Mouse (Mus musculus) hindbrain, embryonic 16.5 days (tissue): ENCODE measurements at regions not wholly inside any gene's neighbourhood (a gene's known extent, or its start where the extent isn't known, plus 50 kb on each side); places are given as distances from the start of the nearest gene placed in this dataset.
A peak's percentile ranks its signal among the peaks of the same experiment; 100 is the strongest.

Experiments used
- ATAC-seq: fragments of 200-750 bp; cut with Nextera tagmentation; 2 replicates; pipeline ENCODE4 v1.8.0; 2017; ENCODE audit warnings: moderate TSS enrichment, moderate library complexity
- H3K27ac ChIP-seq: fragments of 300-500 bp; sonication (generic); 2 replicates; pipeline ENCODE4 v1.5.1; 2014; ENCODE audit warnings: low read depth, mild to moderate bottlenecking, control low read depth, low read length, moderate library complexity
- H3K27me3 ChIP-seq: fragments of 300-500 bp; sonication (generic); replicated peaks from 2 replicates; pipeline ENCODE4 v1.6.1; 2014; ENCODE audit warnings: low read length; ENCODE audit not compliant: control insufficient read depth, insufficient read depth
- H3K36me3 ChIP-seq: fragments of 300-500 bp; sonication (generic); 2 replicates; pipeline ENCODE4 v1.6.1; 2014; ENCODE audit warnings: mild to moderate bottlenecking, low read length, moderate library complexity, mixed read lengths; ENCODE audit not compliant: control insufficient read depth, insufficient read depth
- H3K4me1 ChIP-seq: fragments of 300-500 bp; sonication (generic); 2 replicates; pipeline ENCODE4 v1.6.1; 2014; ENCODE audit warnings: low read depth, low read length; ENCODE audit not compliant: control insufficient read depth, insufficient read depth
- H3K4me2 ChIP-seq: fragments of 300-500 bp; sonication (generic); 2 replicates; pipeline ENCODE4 v1.6.1; 2014; ENCODE audit warnings: mild to moderate bottlenecking, low read length, control low read depth, moderate library complexity
- H3K4me3 ChIP-seq: fragments of 300-500 bp; sonication (generic); 2 replicates; pipeline ENCODE4 v1.5.1; 2014; ENCODE audit warnings: mild to moderate bottlenecking, low read length, control low read depth, moderate library complexity
- H3K9ac ChIP-seq: fragments of 300-500 bp; sonication (generic); 2 replicates; pipeline ENCODE4 v1.6.1; 2014; ENCODE audit warnings: low read depth, mild to moderate bottlenecking, control low read depth, low read length, moderate library complexity
- H3K9me3 ChIP-seq: fragments of 300-500 bp; sonication (generic); 2 replicates; pipeline ENCODE4 v1.6.1; 2014; ENCODE audit warnings: mild to moderate bottlenecking, low read length, moderate library complexity; ENCODE audit not compliant: control insufficient read depth
- WGBS: fragments of 180-500 bp; shearing (Covaris S2); extraction: QIAGEN DNeasy Blood & Tissue Kit; methylation state at CpG from one replicate; pipeline ENCODE4 v1.1.7; 2014; 5-methylcytosine and 5-hydroxymethylcytosine counted together

DNA sequence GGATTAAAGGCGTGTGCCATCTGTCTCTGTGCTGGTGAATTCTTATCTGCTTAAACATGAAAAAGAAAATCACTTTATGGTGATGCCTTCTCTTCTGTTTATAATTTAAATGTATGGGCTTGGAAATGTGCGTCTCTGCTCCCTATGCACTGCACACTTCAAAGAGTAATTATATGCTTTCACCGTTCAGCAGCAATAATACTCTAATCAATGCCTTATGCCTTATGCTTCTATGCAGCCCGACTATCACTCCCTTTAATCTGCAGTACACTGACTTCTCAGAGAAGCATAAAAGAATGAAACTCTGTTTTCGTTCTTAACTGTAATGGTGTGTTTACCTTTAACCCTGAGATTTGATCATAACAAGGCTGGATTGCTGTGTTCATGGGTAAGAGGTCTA, 395.5 kb upstream of the Pdzrn3 start:
- Histone ChIP-seq H3K4me2 (no peak overlapping the region), H3K9me3 (0 out of 2 replicates have a peak, but pooled peaks cover 2% of the 10 kb centered on the region), H3K4me1 (no peaks in the 10 kb centered on the region), H3K36me3 (no peaks in the 10 kb centered on the region), H3K9ac (no peak overlapping the region), H3K4me3 (no peak overlapping the region), H3K27ac (no peak overlapping the region), H3K27me3 (no peaks in the 10 kb centered on the region)
- WGBS, result 62% methylated on average over 5 of the region's 5 CpGs
- no peak for ATAC-seq

DNA sequence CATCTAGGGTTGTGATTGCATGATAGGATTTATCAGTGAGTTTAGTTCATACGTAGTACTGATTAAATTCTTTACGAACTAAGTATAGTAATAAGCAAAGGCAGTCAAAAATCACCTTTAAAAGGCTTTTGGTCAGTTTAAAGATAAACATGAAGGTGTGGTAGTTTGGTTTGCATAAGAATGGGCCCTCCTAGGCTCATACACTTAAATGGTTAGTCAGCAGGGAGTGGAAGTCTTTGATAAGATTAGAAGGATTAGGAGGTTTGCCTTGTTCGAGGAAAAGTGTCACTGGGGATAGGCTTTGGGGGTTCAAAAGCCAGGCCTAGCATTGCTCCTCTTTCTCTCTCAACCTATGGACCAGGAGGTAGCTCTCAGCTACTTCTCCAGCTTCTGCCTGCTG, 357.4 kb upstream of the Pdzrn3 start:
- 60% methylated on average over 3 of the region's 3 CpGs for WGBS

DNA sequence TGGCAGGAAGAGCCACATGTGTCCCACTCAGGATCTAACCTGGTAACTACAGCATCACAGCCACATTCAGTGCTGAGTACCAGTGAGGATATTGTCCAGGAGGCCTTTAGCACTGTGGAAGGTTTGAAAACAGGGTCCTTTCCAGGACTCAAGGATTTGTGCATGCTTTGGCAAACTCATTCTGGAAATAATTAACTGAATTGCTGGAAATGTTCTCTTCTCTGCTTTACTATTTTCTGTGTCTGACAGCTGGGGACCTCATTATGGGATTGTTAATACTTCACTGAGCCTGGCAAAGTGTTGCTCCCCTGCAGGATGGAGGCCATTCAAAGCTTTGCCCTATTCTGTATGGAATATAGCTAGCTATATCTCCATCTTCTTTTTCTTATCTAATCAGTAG, 342.8 kb upstream of the Pdzrn3 start:
- no peak overlapping the region for H3K4me3 ChIP-seq
- ATAC-seq, result no peak
- no peaks in the 10 kb centered on the region for H3K4me1 ChIP-seq
- no peak overlapping the region for H3K27ac ChIP-seq
- H3K9me3 ChIP-seq, result no peaks in the 10 kb centered on the region
- no peaks in the 10 kb centered on the region for H3K36me3 ChIP-seq
- no peak overlapping the region for H3K9ac ChIP-seq
- H3K4me2 ChIP-seq, result no peak overlapping the region
- H3K27me3 ChIP-seq, result no peaks in the 10 kb centered on the region

More for the DNA sequence above, 357.4 kb upstream of the Pdzrn3 start:
- ATAC-seq, result no peak
- Histone ChIP-seq H3K36me3 (no peaks in the 10 kb centered on the region), H3K27me3 (no peaks in the 10 kb centered on the region), H3K4me3 (no peak overlapping the region), H3K9me3 (no peaks in the 10 kb centered on the region), H3K4me1 (no peaks in the 10 kb centered on the region), H3K9ac (no peak overlapping the region), H3K27ac (no peak overlapping the region), H3K4me2 (no peak overlapping the region)

DNA sequence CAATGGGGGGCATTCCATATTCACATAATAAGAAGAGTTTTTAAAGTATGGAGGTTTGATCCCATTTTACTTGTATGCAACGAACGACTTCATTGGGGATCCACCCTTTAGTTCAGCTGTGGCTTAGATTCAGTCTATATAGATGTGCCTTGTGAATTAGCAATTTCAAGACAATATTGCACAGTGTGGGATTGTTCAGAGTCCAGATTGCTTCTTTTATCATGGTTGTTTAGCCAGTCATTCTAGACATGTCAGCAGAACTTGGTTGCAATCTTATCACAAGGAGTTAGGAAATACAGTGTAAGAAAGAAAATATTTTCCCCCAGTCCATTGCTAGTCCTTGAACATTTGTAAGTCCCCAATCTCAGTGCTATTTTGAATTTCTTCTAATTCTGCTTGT, 312.0 kb upstream of the Pdzrn3 start:
- H3K4me3 ChIP-seq, result no peak overlapping the region
- no peaks in the 10 kb centered on the region for H3K36me3 ChIP-seq
- 93% methylated on average over 2 of the region's 2 CpGs for WGBS
- no peak overlapping the region for H3K9ac ChIP-seq
- H3K9me3 ChIP-seq, result no peaks in the 10 kb centered on the region
- no peak for ATAC-seq
- H3K4me1 ChIP-seq, result no peaks in the 10 kb centered on the region
- no peak overlapping the region for H3K27ac ChIP-seq
- H3K4me2 ChIP-seq, result no peak overlapping the region
- no peaks in the 10 kb centered on the region for H3K27me3 ChIP-seq

DNA sequence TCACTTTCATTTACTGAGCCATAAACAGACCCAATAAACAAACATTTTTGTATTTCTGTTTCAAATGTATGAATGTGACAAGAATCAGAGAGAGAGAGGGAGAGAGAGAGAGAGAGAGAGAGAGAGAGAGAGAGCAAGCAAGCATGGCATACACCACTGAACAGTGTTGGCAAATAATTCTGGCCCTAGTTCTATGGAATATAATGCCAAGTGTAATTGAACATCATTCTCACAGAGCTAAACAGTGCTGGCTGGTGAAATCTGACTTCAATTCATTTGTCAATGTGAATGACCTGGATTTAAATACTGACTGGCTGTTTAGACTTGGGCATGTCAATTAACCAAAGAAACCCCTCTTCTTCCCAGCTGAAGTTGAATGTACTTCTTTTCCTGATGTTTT, 308.9 kb upstream of the Pdzrn3 start:
- no peak for ATAC-seq
- no peak overlapping the region for H3K27ac ChIP-seq

DNA sequence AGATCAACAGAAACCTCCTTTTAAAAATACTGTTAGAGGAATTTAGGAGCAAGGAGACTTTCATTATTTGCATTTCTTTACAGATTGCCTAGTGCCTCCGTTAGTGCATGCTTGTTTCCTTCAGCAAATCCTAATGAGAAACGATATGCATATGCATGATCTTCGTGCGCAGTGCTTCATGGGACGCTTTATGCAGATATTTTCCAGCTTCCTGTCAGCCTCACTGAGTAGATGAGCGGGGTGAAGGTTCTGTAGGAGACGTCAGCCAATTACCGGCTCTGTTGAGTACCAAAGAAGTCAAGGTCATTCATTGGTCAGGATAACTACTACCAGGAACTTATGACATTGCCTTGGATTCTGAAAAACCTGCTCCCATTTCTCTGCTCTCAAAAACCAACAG, 308.0 kb upstream of the Pdzrn3 start:
- no peaks in the 10 kb centered on the region for H3K36me3 ChIP-seq
- no peak for ATAC-seq
- peak overlapping the region; percentile 39 for H3K4me2 ChIP-seq
- no peaks in the 10 kb centered on the region for H3K4me1 ChIP-seq
- no peaks in the 10 kb centered on the region for H3K9me3 ChIP-seq
- H3K27ac ChIP-seq, result no peak overlapping the region
- no peak overlapping the region for H3K9ac ChIP-seq
- WGBS, result 39% methylated on average over 8 of the region's 8 CpGs
- H3K27me3 ChIP-seq, result no peaks in the 10 kb centered on the region
- no peak overlapping the region for H3K4me3 ChIP-seq

More for the DNA sequence above, 308.9 kb upstream of the Pdzrn3 start:
- Histone ChIP-seq H3K27me3 (no peaks in the 10 kb centered on the region), H3K4me1 (no peaks in the 10 kb centered on the region), H3K36me3 (no peaks in the 10 kb centered on the region), H3K9me3 (no peaks in the 10 kb centered on the region), H3K4me2 (no peak overlapping the region), H3K4me3 (no peak overlapping the region), H3K9ac (no peak overlapping the region)

DNA sequence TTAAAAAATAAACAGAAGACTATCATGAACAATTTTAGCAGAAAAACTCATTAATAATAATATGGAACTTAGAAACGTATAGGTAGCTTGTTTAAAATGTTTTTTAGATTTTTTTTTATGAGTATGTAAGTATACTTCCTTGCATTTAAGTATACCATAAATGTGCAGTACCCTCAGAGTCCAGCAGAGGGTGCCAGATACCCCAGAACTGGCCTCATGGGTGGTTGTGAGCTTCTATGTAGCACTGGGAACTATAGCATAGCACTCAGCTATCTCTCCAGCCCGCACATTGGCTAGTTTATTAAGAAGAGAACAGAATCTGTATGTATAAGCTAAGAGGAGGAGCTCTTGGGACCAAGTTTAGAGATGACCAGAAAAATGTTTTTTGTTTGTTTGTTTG, 306.7 kb upstream of the Pdzrn3 start:
- Histone ChIP-seq H3K27ac (no peak overlapping the region), H3K27me3 (no peaks in the 10 kb centered on the region), H3K4me1 (no peaks in the 10 kb centered on the region), H3K4me2 (no peak overlapping the region), H3K4me3 (no peak overlapping the region), H3K9me3 (no peaks in the 10 kb centered on the region), H3K9ac (no peak overlapping the region), H3K36me3 (no peaks in the 10 kb centered on the region)
- WGBS, result 72% methylated on average over 2 of the region's 2 CpGs
- no peak for ATAC-seq

DNA sequence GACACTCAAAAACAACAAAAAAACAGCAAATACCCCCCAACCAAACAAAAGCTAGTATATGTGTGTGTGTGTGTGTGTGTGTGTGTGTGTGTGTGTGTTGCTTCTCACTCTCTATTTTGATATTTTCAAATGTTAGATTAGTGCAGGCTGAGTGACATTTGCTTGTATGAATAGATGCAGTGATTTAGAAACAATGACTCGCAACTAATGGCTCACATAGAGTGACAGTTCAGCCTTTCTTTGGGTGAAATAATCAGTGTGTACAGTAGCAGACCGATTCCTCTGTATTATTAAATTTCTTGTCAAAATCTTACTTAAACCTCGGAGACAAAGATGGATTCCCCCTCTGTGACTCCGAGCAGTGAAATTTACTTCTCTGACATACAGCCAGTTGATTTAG, 297.1 kb upstream of the Pdzrn3 start:
- H3K4me1 ChIP-seq, result no peaks in the 10 kb centered on the region
- H3K4me3 ChIP-seq, result no peak overlapping the region
- no peak overlapping the region for H3K4me2 ChIP-seq
- no peak overlapping the region for H3K9ac ChIP-seq
- H3K27me3 ChIP-seq, result no peaks in the 10 kb centered on the region
- ATAC-seq, result no peak
- H3K27ac ChIP-seq, result no peak overlapping the region
- H3K9me3 ChIP-seq, result no peaks in the 10 kb centered on the region
- no peaks in the 10 kb centered on the region for H3K36me3 ChIP-seq
- WGBS, result 64% methylated on average over 4 of the region's 4 CpGs

DNA sequence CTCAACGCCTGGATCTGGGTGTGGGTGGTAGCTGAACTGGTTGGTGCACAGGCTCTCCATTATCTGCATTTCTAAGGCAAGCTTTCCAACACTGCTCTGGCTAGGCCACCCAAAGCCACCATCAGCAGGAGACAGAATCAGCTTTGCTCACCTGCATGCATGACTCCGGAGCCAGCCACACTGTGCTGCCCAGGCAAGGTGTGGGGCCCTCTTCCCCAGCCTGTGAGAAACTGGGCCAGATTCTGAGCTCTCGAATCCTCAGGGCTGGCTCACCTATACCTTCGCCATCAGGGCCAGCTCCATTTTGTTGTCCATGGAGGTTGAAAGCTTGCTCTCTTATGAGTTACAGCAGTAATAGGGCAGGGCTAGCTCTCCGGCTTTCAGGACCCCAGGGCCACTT, 293.1 kb upstream of the Pdzrn3 start:
- H3K9ac ChIP-seq, result no peak overlapping the region
- H3K4me3 ChIP-seq, result no peak overlapping the region
- no peak for ATAC-seq
- no peaks in the 10 kb centered on the region for H3K4me1 ChIP-seq
- no peaks in the 10 kb centered on the region for H3K36me3 ChIP-seq
- H3K27me3 ChIP-seq, result no peaks in the 10 kb centered on the region
- no peaks in the 10 kb centered on the region for H3K9me3 ChIP-seq
- WGBS, result 68% methylated on average over 5 of the region's 5 CpGs
- no peak overlapping the region for H3K4me2 ChIP-seq
- H3K27ac ChIP-seq, result no peak overlapping the region

DNA sequence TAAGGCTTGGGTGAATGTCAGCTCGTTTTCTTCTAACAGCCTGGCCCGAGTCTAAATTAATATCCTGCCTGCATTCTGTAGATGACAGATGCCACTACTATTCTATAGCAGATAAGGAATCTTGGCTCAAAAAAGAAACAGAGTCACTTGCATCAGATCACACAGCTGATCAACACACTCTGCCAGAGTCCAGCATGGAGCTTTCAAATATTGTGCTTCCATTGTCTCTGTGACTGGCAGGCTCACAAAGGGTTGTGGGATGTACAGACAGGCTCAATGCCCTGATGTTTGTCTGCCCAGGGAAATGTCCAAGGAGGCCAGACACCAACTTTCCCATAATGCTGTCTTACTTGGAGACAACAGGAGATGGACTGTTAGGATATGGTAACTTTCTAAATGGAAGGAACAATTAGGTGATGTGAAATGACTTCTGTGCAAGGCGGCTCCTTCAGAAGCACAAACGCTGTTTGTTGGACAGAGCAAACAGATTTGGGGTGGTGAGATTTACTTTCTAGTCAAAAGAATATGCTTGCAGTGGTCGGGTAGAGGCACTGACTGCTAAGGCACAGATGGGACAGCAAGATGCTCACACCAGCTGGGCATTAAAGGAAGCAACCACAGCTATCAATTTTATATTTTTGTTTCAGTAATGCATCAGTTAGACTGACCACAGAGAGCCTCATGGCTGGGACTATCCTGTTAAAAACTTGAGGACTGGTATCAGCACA, 291.6 kb upstream of the Pdzrn3 start:
- 33% methylated on average over 5 of the region's 5 CpGs for WGBS
- Histone ChIP-seq H3K27ac (no peak overlapping the region), H3K36me3 (no peaks in the 10 kb centered on the region), H3K9ac (no peak overlapping the region), H3K9me3 (no peaks in the 10 kb centered on the region), H3K4me1 (no peaks in the 10 kb centered on the region), H3K27me3 (no peaks in the 10 kb centered on the region), H3K4me2 (no peak overlapping the region), H3K4me3 (no peak overlapping the region)
- ATAC-seq, result peak; percentile 72
